Mouse (Mus musculus) heart, adult 2 months (tissue): ENCODE measurements around the gene Fbxo33.

Source experiments
- CTCF ChIP-seq: fragments of 200-600 bp; IDR thresholded peaks from 2 replicates; pipeline ENCODE4 v1.8.1; 2022; ENCODE audit warnings: antibody characterized with exemption, mild to moderate bottlenecking, moderate library complexity
- EP300 ChIP-seq: fragments of 200-500 bp; IDR thresholded peaks from 2 replicates; pipeline ENCODE4 v1.6.1; 2011; ENCODE audit warnings: low read depth, low read length, control low read depth; ENCODE audit not compliant: insufficient read depth
- POLR2A ChIP-seq: fragments of 200-500 bp; IDR thresholded peaks from 2 replicates; pipeline ENCODE4 v1.6.1; 2011; ENCODE audit warnings: mild to moderate bottlenecking, low read depth, low read length, control low read depth; ENCODE audit not compliant: insufficient read depth

DNA sequence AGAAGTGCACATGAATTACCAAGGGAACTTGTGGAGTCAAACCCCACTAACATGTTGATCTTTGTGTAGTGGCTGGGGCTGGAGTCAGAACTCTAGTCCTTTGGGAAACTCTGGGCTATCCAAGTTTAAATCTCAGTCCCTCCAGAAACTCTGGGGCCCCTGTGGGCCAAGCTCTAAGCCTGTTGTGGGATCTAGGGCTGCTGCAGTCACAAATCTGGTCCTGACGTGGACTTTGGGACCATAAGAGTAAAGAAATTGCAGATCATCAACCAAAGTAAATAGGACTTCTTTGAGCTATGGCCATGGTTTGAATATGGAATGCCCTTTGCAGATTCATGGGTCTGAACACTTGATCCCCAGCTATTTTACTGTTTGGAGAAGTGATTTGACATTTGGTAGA, 29.4 kb upstream of the Fbxo33 start:
- TF ChIP-seq CTCF, result no peak
- no peak for TF ChIP-seq EP300
- TF ChIP-seq POLR2A, result no peak
